Comparison of ENCODE assay signal across 10 mouse cellular contexts in genomic region chr16:42255693-42256092, GRCm38 (mm10).
DNase-seq lines count a peak whose midpoint lies in the region; ATAC-seq and TF ChIP-seq lines count a peak whose summit lies in the region.
"Had no signal": no experiment of that assay in that cellular context is flagged by ENCODE, and none has a peak within 500 bp of the region (broad histone marks: within the 10 kb centered on the region; RNA-seq: fewer than 3 reads in every experiment).

No protein-coding gene starts in this region.

- no peaks in the 10 kb centered on the region for H3K9me3 ChIP-seq in lung, embryonic 14.5 days (ENCODE audit: low read depth, low read length)
- H3K9me3 ChIP-seq in lung, postnatal 0 days (ENCODE audit: low read length): no peaks in the 10 kb centered on the region
- H3K9me3 ChIP-seq in forebrain, embryonic 16.5 days (ENCODE audit: control insufficient read depth, low read length): no peaks in the 10 kb centered on the region
- H3K9me3 ChIP-seq: heart, embryonic 13.5 days had no signal

- no peak overlapping the region for H3K4me3 ChIP-seq in lung, embryonic 14.5 days (ENCODE audit: low read depth, low read length)
- H3K4me3 ChIP-seq in lung, postnatal 0 days (ENCODE audit: low read depth, low read length): no peak overlapping the region
- no peak overlapping the region for H3K4me3 ChIP-seq in forebrain, embryonic 16.5 days (replicated peaks; ENCODE audit: low read length)
- H3K4me3 ChIP-seq: heart, embryonic 13.5 days had no signal

- H3K4me1 ChIP-seq in lung, embryonic 14.5 days (ENCODE audit: insufficient read depth): no peaks in the 10 kb centered on the region
- no peaks in the 10 kb centered on the region for H3K4me1 ChIP-seq in lung, postnatal 0 days (ENCODE audit: insufficient read depth, low read depth, low read length)
- peaks cover 4% of the 10 kb centered on the region; the same call in 1 of the 2 replicates for H3K4me1 ChIP-seq in forebrain, embryonic 16.5 days (replicated peaks; ENCODE audit: control insufficient read depth, insufficient read depth, low read length)
- H3K4me1 ChIP-seq: heart, embryonic 13.5 days had no signal

- no peaks in the 10 kb centered on the region for H3K27me3 ChIP-seq in lung, embryonic 14.5 days (ENCODE audit: insufficient read depth, low read length)
- H3K27me3 ChIP-seq in lung, postnatal 0 days (replicated peaks; ENCODE audit: insufficient read depth, low read length): no peaks in the 10 kb centered on the region
- H3K27me3 ChIP-seq in forebrain, embryonic 16.5 days (replicated peaks; ENCODE audit: control insufficient read depth, insufficient read depth, low read length): no peaks in the 10 kb centered on the region
- H3K27me3 ChIP-seq: heart, embryonic 13.5 days had no signal

- TF ChIP-seq CTCF in lung, embryonic 14.5 days (IDR thresholded peaks at IDR 0.05; ENCODE audit: low read depth): no peak
- TF ChIP-seq CTCF in lung, postnatal 0 days (IDR thresholded peaks at IDR 0.05): no peak

- WGBS in lung, embryonic 14.5 days: 75% methylated on average over 11 of the region's 11 CpGs
- WGBS in lung, postnatal 0 days: 65% methylated on average over 11 of the region's 11 CpGs
- 50% methylated on average over 11 of the region's 11 CpGs for whole genome bisulfite sequencing in forebrain, embryonic 16.5 days

- ATAC-seq in lung, embryonic 14.5 days (ENCODE audit: insufficient read depth): no peak
- no peak for ATAC-seq in lung, postnatal 0 days
- peak; percentile 93 for ATAC-seq in forebrain, embryonic 16.5 days

- peak; percentile 49 for DNase-seq in lung, embryonic 14.5 days
- DNase-seq in lung, postnatal 0 days (ENCODE audit: low spot score): no peak
- peak; percentile 58 to 69 for DNase-seq in left cerebral cortex, adult 18-20 months (ENCODE audit: low spot score in 2 of 2)
- DNase-seq in right cerebral cortex, postnatal 10 days (ENCODE audit: low spot score in 2 of 2): peak; percentile 88 to 91
- no peak for DNase-seq in thymus, postnatal 4 days
- DNase-seq in heart, adult 8-10 months (ENCODE audit: low spot score): no peak
- no peak for DNase-seq in adrenal gland, postnatal 10 days

- H3K36me3 ChIP-seq in lung, embryonic 14.5 days (ENCODE audit: insufficient read depth): no peaks in the 10 kb centered on the region
- H3K36me3 ChIP-seq in lung, postnatal 0 days (ENCODE audit: insufficient read depth, low read length): no peaks in the 10 kb centered on the region
- no peaks in the 10 kb centered on the region for H3K36me3 ChIP-seq in forebrain, embryonic 16.5 days (ENCODE audit: control insufficient read depth, insufficient read depth)
- H3K36me3 ChIP-seq: heart, embryonic 13.5 days had no signal

- no peak overlapping the region for H3K4me2 ChIP-seq in lung, embryonic 14.5 days
- no peak overlapping the region for H3K4me2 ChIP-seq in lung, postnatal 0 days (replicated peaks; ENCODE audit: low read depth, low read length)
- peak overlapping the region; percentile 40 for H3K4me2 ChIP-seq in forebrain, embryonic 16.5 days (ENCODE audit: low read length)
- H3K4me2 ChIP-seq: heart, embryonic 13.5 days had no signal

- no peak overlapping the region for H3K27ac ChIP-seq in lung, embryonic 14.5 days (ENCODE audit: low read depth)
- no peak overlapping the region for H3K27ac ChIP-seq in lung, postnatal 0 days (ENCODE audit: low read length)
- H3K27ac ChIP-seq in forebrain, embryonic 16.5 days (ENCODE audit: low read length): peak overlapping the region; percentile 81
- H3K27ac ChIP-seq: heart, embryonic 13.5 days; macrophage had no signal

- H3K9ac ChIP-seq in lung, embryonic 14.5 days: no peak overlapping the region
- H3K9ac ChIP-seq in lung, postnatal 0 days (replicated peaks; ENCODE audit: low read depth): no peak overlapping the region
- H3K9ac ChIP-seq in forebrain, embryonic 16.5 days (replicated peaks; ENCODE audit: low read depth, low read length): no peak overlapping the region
- H3K9ac ChIP-seq: heart, embryonic 13.5 days had no signal

- TF ChIP-seq EP300 in lung, postnatal 0 days (IDR thresholded peaks at IDR 0.05): no peak

Comparison
In these comparisons a context has a peak if more than half of its experiments do, and no peak if none do; other contexts are left out.
1. DNase-seq: peak in lung, embryonic 14.5 days (single experiment), left cerebral cortex, adult 18-20 months (2 of 2) and right cerebral cortex, postnatal 10 days (2 of 2); none in lung, postnatal 0 days (single experiment), thymus, postnatal 4 days (single experiment), heart, adult 8-10 months (single experiment) and adrenal gland, postnatal 10 days (single experiment).